ENCODE assay signal across 18 mouse cellular contexts in genomic region chr12:117861249-117861648, GRCm38 (mm10).
"Had no signal": no experiment of that assay in that cellular context is flagged by ENCODE, and none has a peak within 500 bp of the region (broad histone marks: within the 10 kb centered on the region; RNA-seq: fewer than 3 reads in every experiment).

No protein-coding gene starts in this region.

- H3K4me2 ChIP-seq: liver, embryonic 11.5 days; lung, embryonic 14.5 days; midbrain, embryonic 12.5 days; neural tube, embryonic 13.5 days; neural tube, embryonic 15.5 days had no signal

- DNase-seq: lung, adult 18-20 months; lung, embryonic 14.5 days; lung, postnatal 10 days; lung, postnatal 36 days; midbrain, embryonic 14.5 days; right cerebral cortex, postnatal 14 days; spleen, adult 18-20 months; thymus, adult 18-20 months; thymus, postnatal 14 days; thymus, postnatal 36 days had no signal

- H3K27me3 ChIP-seq: megakaryocyte, embryonic 14.5 days; midbrain, embryonic 12.5 days; neural tube, embryonic 13.5 days; neural tube, embryonic 15.5 days had no signal

- H3K36me3 ChIP-seq: neural tube, embryonic 13.5 days; neural tube, embryonic 15.5 days had no signal

- H3K9ac ChIP-seq: liver, embryonic 14.5 days; lung, embryonic 14.5 days; midbrain, embryonic 12.5 days; neural tube, embryonic 13.5 days; neural tube, embryonic 15.5 days had no signal

- H3K9me3 ChIP-seq: megakaryocyte, embryonic 14.5 days; midbrain, embryonic 12.5 days; neural tube, embryonic 13.5 days; neural tube, embryonic 15.5 days had no signal

- ATAC-seq: midbrain, embryonic 16.5 days had no signal

- H3K4me3 ChIP-seq: megakaryocyte, embryonic 14.5 days; midbrain, embryonic 12.5 days; myocyte; neural tube, embryonic 13.5 days; neural tube, embryonic 15.5 days had no signal

- H3K27ac ChIP-seq: liver, embryonic 14.5 days; midbrain, embryonic 12.5 days; neural tube, embryonic 13.5 days; neural tube, embryonic 15.5 days had no signal

- H3K4me1 ChIP-seq: midbrain, embryonic 12.5 days; neural tube, embryonic 13.5 days; neural tube, embryonic 15.5 days had no signal
